Mouse (Mus musculus): ENCODE measurements around the gene Cdkn2aipnl.

DNA sequence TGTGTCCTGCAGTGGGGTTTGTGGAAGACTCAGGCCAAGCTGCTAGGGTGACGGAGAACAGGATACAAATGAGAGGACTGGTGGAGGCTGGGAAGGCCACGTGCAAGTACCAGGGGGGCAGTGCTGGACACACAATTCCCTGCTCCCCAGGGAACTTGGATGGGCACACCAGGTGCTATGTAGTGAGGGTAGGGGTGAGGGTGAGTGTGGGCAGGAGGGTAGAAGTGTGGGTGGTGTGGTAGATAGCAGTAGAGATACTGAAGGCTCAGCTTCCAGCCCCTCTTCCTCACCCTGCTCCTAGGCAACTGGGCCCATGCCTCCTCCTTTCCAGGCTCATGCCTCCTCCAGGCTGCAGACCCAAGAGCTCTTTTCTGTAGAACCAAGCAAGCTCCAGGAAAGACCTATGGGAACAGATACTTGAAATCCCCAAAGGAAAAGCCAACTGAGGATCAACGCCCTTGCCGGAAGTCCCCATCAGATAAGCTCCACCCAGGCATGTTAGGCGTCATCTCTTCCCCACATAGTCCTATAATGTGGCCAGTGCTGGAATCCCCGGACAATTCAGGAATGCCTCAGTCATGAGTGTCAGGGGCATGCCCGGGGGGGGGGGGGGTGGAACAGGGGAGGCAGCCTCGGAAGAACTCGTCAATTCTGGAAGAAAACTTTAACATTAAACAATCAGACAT lies 18.2 kb upstream of the Cdkn2aipnl start:
- TF ChIP-seq CTCF (IDR thresholded peaks at IDR 0.05; ENCODE audit: low read depth): no peak
- TF ChIP-seq EP300 (IDR thresholded peaks at IDR 0.05; ENCODE audit: low read depth): no peak
